ENCODE assay signal across 26 mouse cellular contexts in the genomic region with DNA sequence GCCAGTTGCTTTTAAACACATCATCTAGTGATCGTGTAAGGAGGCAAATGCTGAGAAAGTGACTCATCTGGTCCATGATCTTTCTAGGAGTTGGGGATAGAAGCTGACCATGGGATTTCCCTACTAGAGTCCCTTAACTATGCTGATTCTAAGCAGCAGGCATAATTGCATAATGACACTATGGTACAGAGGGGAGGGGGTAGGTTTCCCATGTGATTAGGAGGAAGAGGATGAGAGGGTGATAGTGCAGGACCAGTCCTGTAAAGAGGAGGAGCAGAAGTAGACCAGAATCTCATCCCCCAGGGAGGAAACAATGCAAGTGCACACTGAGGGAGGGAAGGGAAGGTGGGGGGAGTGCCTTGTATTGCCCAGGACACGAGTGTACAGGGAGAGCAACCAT. TPM values are rescaled to one million over a fixed set of nuclear protein-coding genes. Genes with fewer than 3 reads are reported as not detected.
A peak's percentile ranks its signal among the peaks of the same experiment; 100 is the strongest.
DNase-seq lines count a peak whose midpoint lies in the region; ATAC-seq and TF ChIP-seq lines count a peak whose summit lies in the region.
"Had no signal": no experiment of that assay in that cellular context is flagged by ENCODE, and none has a peak within 500 bp of the region (broad histone marks: within the 10 kb centered on the region; RNA-seq: fewer than 3 reads in every experiment).

No protein-coding gene starts in this region.

- peak overlapping the region; percentile 80 for H3K27ac ChIP-seq in gastrocnemius, adult 2 months
- H3K27ac ChIP-seq in layer of hippocampus, adult 2 months: peak overlapping the region; percentile 100
- H3K27ac ChIP-seq: embryonic facial prominence, embryonic 12.5 days; embryonic facial prominence, embryonic 15.5 days; forebrain, embryonic 15.5 days; heart, adult 2 months; heart, embryonic 10.5 days; heart, embryonic 13.5 days; hindbrain, embryonic 12.5 days; hindbrain, embryonic 15.5 days; intestine, embryonic 15.5 days had no signal

- ATAC-seq in granulocyte monocyte progenitor cell, adult 5-6 weeks (replicated peaks; ENCODE audit: poor library complexity, severe bottlenecking): peak; percentile 31
- no peak for ATAC-seq in cerebellum, adult (ENCODE audit: insufficient number of reproducible peaks, low FRiP score, low TSS enrichment)
- ATAC-seq: activated CD4-positive, CD25-positive, alpha-beta regulatory T cell, adult 4 months; forebrain, embryonic 15.5 days; intestine, embryonic 15.5 days had no signal

- no peak for DNase-seq in gastrocnemius, adult 2 months
- DNase-seq in gastrocnemius, postnatal 14 days: no peak
- no peak for DNase-seq in layer of hippocampus, adult 2 months (ENCODE audit: low spot score in 2 of 2)
- DNase-seq in layer of hippocampus, postnatal 36 days: no peak
- DNase-seq in testis, postnatal 10 days (ENCODE audit: low spot score): no peak
- DNase-seq: adrenal gland, postnatal 10 days; adrenal gland, postnatal 36 days; B cell, adult 2 months; cerebellum, adult 11 months; cerebellum, adult 2 months; cerebellum, adult 9-11 months; cerebellum, postnatal 25 days; gastrocnemius, postnatal 10 days; heart, adult 2 months had no signal

- no peak for TF ChIP-seq CTCF in gastrocnemius, adult 2 months (IDR thresholded peaks at IDR 0.05)
- TF ChIP-seq CTCF in layer of hippocampus, adult 2 months (conservative IDR thresholded peaks at IDR 0.05): no peak

- no peak overlapping the region for H3K4me3 ChIP-seq in gastrocnemius, adult 2 months
- H3K4me3 ChIP-seq in layer of hippocampus, adult 2 months: no peak overlapping the region
- H3K4me3 ChIP-seq: embryonic facial prominence, embryonic 12.5 days; embryonic facial prominence, embryonic 15.5 days; forebrain, embryonic 15.5 days; heart, adult 2 months; heart, embryonic 10.5 days; heart, embryonic 13.5 days; hindbrain, embryonic 12.5 days; hindbrain, embryonic 15.5 days; intestine, embryonic 15.5 days had no signal

- intact Hi-C loops in gastrocnemius, adult 2 months (cut with DNase I): no loop called here
- intact Hi-C loops in gastrocnemius, postnatal 14 days (cut with DNase I; ENCODE audit: low total_unique reads): no loop called here

RNA-seq across cellular contexts. Expression of gene Dusp22, which starts 2.0 kb away (rescaled TPM):
- total RNA-seq in gastrocnemius, adult 2 months (2021): 10 to 100 TPM; 36.2 to 59.5 TPM
- 10 to 100 TPM; 34.9 to 37.6 TPM for total RNA-seq in gastrocnemius, postnatal 14 days (2021)
- total RNA-seq in layer of hippocampus, adult 2 months (2021): 10 to 100 TPM; 22.5 to 23.9 TPM
- total RNA-seq in layer of hippocampus, postnatal 36 days (2021): 10 to 100 TPM; 25.1 to 26.2 TPM
- 3.7 and 11.7 TPM in 2 replicates for total RNA-seq in granulocyte monocyte progenitor cell, adult 5-6 weeks (2014; fragmentation: Nextera tagmentation)
- total RNA-seq in granulocyte monocyte progenitor cell, adult 5-6 weeks (2017): 0.73 and 1.6 TPM in 2 replicates
- total RNA-seq: MEL had no signal
